Mouse (Mus musculus) ovary, postnatal 36 days (tissue): ENCODE data around the gene Spx.

ENCODE experiments used
- DNase-seq: peaks from one replicate; pipeline ENCODE4 v3.0.0; 2022; ENCODE audit warnings: low spot score, mixed read lengths

The Spx gene

DNA sequence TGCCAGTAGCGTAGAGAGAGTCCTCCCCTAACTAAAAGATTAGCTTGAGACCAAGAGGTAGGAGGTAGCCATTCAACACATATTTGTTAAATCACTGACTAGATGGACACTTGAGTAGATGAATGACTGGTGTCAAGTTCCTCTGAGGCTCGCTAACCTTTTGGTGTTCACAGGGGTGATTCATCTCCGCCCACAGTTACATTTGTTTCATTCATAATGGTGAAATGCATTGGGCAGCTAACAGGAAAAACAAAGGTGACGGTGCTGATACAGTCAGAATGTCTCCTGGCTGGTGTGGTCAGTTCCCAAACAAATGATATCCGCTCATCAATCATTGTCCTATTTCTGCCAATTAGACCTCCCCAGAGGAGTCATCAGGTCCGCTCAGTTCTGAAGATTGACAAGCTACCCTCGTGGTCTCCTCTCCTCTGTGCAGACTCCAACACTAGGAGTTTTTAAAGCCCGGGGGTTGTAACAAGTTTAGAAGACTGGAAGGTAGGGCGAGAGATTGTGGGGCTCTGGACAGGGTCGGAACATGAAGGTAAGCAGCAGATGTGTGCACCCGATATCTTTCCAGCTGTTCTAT, at the start of gene Spx:
TSS of gene Spx (plus strand) at position 536 of the 586 bp plus-strand sequence.
- no peak for DNase-seq

DNA sequence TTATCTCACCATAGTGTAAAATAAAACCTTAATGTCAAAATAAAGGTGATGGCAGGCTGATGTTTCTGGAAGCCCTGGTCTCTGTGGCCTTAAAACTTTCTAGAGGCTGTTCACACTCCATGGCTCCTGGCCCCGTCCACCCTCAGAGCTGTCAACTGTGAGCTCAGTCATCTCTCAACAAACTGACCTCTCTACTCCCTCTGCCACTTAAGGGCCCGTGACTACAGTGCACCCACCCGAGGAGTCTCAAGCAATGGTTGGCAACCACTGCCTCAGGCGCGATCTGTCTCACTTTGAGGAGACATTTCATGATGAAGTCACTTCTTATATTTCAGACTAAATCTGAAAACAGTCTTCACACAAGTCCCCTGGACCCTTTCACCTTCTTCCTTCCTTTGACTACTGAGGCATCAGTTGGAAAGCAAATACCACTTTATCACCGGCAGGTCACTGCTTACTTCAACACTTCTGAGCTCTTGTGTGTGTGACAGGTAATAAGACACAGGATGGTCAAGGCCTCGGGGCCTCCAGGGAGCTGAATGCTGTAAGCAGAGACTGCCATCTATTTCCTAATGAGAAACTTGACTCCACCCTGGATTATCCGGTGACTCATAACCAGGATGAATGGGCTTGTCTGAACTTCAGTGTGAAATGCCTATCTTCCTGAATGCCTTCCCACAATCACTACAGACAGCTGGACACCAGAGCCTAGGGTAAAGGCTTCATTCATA, 47.3 kb upstream of the Spx start:
- DNase-seq = no peak

DNA sequence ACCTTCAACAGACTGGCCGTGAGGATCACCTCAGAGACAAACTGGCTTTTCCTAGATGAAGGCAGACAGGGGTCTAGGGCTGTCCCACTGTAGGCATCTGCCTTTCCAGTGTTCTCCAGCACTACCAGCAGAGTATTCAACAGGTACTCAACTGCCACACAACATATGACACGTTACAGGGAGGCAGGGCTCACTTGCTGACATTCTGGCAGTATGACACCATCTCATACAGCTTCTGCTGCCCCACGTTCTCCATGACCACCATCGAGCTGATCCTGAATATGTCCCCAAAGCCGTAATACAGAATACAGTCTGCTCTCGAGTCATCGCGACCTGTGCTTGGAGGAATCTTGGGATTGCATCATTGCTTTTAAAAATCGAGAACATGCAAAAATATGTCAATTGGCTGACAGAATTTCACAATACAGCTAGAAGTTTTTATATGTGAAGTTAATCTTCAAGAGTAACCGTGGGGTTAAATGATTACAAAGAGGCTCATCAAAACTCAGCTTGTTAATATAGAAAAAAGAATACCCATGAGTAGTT, 46.7 kb upstream of the Spx start:
- DNase-seq = no peak

DNA sequence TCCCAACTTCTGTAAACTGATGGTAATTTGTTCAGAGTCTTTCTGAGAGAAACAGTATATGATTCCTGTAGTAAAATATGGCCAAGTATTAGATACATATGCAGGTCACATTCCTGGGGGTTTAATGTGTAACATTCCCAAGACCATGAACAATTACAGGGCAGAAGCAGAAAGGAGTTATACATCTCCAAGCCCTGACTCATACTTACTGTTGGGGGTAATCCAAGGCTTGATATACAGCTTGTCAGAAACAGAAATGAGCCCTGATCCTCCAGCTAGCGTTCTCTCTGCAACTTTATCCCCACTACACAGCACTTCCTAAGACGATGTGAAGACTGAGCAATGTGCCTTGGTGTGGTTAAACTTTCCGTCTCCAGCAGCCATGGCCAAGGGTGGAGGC, 45.7 kb upstream of the Spx start:
- no peak for DNase-seq

DNA sequence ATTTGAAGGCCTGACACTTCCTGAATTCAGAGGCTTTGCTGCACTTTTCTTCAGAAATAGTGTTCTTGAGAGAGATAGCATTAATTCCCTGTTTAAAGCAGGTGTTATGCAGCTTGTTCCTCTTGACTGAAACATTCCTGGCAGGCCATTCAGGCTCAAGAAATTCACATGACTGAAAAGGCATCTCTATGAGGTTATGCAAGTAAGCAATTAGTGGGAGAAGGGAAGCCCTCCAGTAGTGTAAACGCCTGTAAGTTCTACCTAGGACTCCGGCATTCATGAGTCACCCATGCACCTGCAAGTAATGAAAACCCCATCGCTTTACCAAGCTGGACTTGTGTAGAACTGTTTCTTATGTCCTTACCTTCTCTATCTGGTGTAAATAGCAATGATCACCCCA, 43.7 kb upstream of the Spx start:
- DNase-seq = no peak

DNA sequence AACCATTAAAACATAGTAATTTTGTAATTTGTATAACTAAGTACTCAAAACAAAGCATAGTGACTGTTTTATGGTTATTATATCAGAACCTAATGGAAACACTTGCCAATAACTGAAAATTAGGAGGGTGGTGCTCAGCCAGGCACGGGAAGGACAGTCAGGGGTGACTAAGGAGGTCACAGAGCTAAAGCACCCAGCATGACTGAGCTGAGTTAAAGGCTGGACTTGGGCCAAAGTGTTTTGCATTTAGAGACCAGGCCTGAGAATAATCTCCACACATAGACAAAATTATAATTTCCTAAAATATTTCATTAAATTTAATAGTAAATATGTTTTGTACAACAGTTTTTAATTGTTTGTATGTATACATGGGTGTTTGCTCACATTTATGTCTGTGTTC, 36.2 kb upstream of the Spx start:
- no peak for DNase-seq

DNA sequence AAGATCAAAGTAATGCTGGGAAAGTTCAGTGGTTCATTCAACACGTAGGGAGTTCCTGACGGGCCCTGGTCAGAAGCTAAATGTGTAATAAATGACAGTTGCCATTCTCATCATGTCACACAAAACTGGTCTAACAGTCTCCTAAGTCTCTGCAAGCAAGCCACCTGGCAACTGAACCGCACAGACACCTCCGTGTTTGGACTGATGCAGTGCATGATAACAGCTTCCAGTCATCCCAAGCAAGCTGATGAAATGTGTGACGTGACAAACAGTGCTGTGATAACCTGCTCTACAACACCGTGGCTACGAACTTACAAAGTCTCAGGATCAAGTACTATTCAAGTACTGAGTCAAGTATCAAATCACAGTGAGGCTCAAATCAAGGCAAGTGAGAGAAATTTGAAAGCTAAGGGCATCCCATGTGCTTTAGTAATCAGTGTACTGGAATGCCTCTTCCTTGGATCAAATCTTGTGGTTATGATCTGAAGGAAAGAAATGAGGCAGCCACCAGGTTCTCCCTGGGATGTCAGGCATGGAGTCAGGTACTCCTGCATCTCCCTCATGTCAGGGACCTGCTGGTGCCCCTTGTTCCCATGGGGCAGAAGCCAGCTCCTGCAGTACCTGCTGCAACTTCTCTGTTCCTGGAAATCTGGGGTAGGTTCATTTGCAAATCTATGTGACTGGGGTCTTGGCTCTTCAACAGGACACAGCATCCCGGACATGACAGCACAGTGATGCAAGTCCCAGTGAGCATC, 34.5 kb upstream of the Spx start:
- DNase-seq = no peak

DNA sequence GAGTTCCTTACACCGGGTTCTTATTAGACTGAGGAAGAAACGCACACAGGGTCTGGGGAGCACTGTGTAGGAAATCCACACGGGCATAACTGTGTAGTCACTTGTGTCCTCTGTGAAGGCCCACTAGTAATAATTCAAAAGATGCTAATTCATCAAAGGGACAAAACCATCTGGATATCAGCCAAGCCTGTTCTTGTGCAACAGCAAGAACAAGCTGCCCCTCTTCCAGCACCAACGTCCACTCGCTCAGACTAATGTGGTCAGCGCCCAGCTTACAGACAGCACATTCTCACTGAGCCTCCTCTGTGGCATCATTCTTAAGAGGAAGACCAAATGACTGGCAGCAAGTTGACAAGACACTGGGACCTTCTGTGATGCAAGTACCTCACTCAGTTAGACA, 33.3 kb upstream of the Spx start:
- no peak for DNase-seq

DNA sequence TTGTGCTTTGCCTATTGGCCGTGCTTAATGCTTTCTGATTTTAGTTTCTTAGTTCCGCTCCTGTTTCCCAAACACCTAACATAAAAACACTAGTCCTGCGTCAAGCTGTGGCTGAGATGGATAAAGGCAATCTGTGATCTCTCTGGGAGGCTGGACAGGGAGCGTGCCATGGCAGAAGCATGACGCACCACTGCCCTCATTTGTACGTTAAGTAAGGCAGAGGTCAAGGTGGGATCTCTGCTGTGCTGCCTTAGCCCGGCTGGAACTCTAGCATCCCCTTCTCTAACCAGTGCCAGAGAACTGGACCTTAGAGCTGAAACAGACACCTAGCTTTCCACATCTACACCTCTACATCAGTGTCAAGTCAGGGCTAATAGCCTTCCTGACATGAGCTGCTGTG, 31.6 kb upstream of the Spx start:
- no peak for DNase-seq

DNA sequence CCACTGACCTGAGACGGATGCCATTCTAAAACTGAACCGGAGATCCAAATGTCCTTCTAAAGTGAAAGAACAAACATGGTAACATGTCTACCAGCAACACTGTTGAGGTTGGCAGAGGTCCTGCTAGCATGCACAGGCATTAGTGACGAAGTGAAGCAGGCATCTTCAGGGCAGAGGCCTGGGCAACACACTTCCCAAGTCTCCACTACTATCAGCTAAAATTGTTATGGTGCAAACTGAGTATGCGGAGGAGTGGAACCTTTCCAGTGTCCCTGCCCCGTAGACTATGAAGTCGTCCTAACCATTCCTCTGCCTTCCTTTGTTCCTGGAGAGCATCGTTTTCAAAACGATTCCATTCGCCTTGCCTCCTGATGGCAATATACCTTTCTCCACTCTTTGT, 28.7 kb upstream of the Spx start:
- no peak for DNase-seq

DNA sequence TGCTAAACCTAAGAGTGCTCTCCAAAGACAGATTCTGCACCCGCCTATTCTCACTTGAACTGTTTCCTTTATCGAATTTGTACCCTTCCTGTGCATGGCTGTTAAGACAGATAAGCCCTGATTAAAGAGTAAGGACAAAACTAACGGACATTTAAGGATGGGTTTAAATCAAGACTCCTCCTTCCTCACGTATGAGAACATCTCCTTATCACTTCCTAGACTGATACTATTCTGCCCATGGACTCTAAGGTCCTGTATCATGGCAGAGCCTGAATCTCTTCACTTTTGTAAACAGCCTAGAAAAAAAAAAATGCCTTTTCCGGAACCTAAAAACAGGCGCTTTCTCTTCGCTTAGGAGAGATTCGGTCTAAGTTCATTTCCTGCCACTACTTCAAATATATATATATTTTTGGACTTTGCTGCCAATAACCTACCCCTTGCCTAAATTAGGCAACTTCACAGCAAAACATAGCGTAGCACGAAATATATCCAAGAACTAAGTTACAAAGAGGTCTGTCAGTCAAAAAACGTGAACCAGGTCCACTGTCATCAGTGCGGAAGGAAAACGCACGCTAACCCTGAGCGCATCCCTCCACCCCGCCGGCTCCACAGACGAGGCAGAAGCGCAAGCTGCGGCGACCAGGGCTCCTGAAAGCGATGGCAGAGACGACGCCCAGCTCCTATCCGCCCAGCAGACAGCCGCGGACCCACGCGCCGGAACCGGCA, 26.8 kb upstream of the Spx start:
- no peak for DNase-seq

DNA sequence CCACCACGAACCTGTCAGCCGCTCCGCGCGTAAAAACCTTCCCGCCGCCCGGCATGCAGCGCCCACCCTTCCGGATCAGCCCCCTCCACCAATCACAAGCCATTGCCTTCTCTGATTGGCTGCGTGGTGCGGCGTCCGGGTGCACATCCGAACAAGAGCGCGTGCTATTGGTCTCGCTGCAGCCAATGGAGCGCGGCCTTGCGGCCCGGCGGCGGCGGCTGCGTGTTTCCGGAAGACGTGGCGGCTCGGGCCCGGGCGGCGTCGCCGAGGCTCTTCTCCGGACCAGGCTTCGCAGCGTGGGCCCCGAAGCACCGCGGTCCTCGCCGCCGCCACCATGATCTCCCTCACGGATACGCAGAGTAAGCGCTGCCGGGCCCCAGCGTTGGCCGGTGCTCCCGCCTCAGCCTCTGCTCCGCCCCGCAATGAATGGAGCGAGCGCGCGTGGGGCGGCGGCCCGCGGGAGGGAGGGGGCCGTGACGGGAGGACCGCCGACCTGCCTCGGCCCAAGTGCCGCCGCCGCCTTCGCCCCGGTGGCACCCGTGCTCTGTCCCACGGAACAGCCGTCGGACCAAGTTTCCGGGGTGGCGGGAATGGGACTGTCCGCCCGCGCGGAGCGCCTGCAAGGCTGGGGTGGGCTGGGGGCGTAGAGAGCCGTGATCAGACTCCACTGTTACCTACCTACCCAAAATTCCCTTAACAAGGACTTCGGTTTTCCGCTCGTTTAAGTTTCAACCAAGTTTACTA, 26.1 kb upstream of the Spx start, which contains the start of the genes Recql and Golt1b:
TSS of gene Recql (minus strand) at position 77 of the 744 bp plus-strand sequence.
TSS of gene Golt1b (plus strand) at position 211 of the 744 bp plus-strand sequence.
- DNase-seq = peak; percentile 98

DNA sequence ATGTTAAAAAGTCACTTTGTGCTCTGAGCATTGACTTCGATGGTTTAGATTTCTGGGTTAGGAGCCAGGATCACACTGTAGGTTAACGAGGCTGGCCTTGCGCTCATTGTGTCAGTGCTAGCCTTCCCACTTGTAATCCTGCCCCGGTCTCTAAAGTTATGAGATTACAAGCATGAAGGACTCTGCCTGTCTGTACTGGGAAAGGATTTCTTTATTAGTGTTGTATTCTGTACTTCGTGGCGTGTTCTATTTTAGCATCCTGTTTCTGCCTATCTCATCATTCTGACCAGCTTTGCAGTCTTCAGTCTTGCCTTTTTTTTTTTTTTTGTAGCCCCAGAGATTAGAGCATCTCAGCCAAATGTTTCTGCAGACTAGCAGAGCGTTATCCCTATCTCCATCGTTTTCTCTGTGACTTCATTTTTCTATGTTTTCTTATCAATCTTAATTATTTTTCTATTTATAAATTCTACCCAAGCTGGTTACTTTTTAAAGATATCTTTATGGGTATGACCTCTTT, 25.4 kb upstream of the Spx start:
- DNase-seq = no peak

DNA sequence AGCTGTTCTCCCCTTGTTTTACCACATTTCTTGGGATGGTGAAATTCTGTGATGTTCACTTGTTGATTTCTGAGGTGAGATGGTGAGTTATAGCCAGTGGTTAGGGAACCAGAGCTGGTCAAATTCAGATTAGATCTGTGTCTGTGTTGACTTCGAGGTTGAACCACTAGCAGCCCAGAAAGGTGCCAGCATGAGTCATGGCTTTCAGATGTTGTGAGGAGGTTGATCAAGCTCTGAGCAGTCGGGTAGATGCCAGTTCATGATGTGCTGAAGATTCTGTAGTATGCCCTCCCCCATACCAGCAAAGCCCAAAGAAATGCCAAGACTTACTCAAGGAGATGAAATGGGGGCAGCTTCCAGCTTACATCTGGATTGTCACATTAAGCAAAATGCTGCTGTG, 24.1 kb upstream of the Spx start:
- no peak for DNase-seq

DNA sequence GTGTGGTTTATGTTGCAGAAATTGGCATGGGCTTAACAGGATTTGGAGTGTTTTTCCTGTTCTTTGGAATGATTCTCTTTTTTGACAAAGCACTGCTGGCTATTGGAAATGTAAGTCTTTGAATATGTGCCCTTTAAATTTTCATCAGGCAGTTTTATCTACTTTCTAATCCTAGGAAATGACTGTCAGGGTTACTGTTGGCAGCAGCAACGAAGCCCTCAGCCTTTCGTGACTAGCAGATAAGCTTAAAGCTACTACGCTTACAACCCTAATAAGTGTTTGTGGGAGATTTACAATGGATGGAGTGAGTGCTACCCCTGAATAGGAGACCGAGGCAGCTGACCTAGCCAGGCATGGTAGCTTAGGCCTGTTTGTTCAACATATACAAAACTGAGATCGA, 20.9 kb upstream of the Spx start:
- no peak for DNase-seq

DNA sequence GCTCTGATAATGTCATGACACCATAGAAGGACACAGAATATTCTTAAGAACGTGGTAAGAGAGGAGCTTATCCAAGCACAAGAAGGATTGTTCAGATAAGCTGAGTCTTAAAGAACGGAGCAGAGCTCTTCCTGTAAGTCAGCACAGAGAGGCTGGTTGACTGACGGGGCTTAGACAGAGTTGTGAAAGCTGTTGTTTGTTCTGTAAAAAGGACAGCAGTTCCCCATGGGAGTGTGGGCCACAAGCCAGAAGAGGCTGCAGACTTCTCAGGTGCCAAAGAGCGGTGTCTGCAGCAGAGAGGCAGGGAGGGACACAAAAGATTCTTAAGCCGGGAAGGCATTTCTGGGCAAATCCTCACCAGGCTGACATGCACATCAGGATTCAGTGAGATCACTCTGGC, 18.6 kb upstream of the Spx start:
- DNase-seq = peak; percentile 10

DNA sequence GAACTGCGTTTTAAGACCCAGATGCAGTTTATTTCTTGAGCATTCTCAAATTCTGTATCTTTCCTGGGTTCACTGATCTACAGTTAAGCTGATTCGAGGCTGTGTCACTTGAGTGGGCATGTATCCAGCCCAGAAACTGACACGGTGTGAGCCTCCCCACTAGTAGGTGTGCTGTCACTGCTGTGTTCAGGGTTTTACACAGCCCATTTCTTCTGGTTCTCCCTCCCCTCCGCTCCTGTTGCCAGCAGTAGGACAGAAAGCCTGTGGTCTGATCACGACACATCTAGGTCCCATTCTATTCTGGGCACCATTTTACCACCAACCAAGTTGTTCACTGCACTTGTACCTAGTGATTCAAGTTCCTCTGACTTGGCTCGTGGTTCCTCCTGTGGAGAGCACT, 17.5 kb upstream of the Spx start:
- DNase-seq = no peak

DNA sequence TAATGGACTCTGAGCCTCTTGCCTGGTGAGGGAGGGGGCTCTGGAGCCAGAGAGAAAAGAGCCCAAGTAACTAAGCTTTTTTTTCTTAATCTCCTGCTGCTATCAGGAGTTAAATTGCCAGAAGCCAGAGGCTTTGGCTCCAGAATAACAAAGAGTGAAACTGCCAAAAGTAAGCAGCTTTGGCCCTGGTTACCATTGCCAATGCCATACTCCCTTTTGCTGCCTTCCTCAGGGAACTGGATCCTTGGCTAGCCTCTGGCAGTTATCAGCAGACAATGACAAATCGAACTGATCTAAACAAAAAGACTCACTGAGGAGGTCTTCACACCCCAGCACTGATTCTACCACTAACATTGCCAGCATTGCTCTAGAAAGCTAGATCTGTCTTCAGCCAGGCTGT, 2.1 kb upstream of the Spx start:
- no peak for DNase-seq

DNA sequence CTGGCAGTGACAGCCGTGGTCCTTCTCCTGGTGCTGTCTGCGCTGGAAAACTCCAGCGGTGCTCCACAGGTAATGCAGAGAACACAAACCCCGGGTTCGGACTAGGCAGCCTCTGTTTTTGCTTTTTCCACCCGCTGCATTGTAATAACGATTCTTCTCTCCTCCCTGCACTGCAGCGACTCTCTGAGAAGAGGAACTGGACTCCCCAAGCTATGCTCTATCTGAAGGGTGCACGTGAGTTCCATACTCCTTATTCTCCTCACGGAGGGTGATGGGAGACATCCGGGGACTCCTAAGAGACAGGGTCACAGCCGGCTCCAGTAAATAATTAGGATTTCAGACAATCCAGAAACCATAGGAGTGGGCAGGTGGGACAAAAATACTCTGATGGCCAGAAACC, 604 bp downstream of the Spx start:
- no peak for DNase-seq

DNA sequence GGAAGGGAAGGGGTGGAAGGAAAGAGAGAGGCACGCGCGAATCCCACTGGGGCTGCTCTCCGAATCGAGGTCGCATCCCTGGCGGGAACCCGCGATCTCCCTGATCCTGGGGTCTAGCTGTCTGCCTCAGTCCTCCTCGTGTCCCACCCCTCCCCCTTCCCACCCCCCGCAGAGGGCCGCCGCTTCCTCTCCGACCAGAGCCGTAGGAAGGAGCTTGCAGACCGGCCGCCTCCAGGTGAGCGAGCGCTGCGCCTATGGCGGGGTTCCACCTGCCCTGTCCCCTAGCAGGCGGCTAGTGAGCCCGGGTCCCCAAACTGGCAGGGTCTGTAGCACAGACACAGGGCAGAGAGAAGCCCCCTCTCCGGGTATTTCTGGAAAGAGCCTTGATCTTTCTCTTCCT, 1.4 kb downstream of the Spx start:
- DNase-seq = no peak

DNA sequence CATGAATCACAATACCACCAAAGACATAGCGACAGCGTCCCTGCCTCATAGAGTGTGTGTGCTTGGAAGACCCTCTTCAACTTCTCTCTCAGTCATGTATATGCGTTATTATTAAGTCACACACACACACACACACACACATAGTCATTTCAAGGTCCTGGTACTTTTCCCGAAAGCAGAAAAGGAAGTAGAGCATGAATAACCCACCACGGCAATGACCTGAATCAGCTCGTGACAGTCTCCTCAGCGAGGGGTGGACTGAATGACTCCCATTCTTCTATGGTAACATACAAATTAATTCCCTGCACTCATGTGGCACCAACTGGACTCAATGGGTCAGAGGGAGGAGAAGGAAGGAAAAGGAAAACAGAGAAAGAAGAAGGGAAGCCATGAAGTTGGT, 11.7 kb downstream of the Spx start:
- DNase-seq = no peak
